Mouse (Mus musculus): ENCODE results near the gene Olfr1233. TPM values are rescaled to one million over a fixed set of nuclear protein-coding genes. Genes with fewer than 3 reads are reported as not detected.

Gene Olfr1233
- polyA plus RNA-seq (2012; rRNA removed) = not detected in 2 replicates

GRCm38 (mm10) chr2:89342298-89342697 lies at the start of gene Olfr1233:
Gene Olfr1233, minus strand, starts transcription at chr2:89342398.

DNA sequence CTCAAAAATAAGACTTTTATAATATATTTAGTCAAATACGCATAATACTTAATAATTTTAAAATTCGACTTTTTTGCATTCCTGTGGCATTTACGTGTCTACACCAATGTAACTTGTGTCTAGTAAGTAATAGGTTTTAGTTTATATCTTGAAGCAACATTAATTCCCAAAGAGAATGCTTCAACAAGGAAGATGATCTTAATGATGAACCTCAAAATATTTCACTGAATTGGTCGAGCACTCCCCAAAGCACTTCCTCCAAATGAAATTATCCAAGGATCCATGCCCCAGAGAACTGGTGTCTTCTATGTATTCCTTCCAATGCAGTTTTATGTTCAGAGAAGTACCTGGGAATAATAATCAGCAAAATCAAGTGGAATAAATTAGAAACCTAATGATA lies 22.6 kb upstream of the Olfr1233 start, which contains the start of gene Olfr1234:
Gene Olfr1234, minus strand, starts transcription at position 101 of the 400 bp plus-strand sequence.

DNA sequence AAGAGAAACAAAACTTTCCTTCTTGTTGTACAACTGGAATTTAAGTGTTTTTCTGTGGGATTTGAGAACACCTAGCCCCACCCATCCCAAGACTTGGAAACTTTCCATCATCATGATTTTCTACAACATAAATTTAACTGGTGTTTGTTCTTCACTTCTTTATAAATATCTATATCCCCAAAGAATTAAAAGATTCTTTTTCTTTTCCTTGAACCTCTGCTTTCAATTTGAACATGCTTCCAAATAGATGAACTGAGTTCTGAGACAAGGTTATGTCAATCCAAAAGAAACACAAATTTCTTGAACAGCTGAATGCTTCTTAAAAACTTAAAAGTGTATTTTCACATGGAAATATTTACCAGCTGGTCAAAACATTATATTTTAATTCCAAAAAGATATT lies 12.6 kb downstream of the Olfr1233 start, which contains the start of gene Olfr1232:
Gene Olfr1232, minus strand, starts transcription at position 101 of the 400 bp plus-strand sequence.

GRCm38 (mm10) chr2:89306974-89307373 lies 35.2 kb downstream of the Olfr1233 start, which contains the start of gene Olfr1231:
Gene Olfr1231, minus strand, starts transcription at chr2:89307074.

GRCm38 (mm10) chr2:89297168-89297567 lies 45.0 kb downstream of the Olfr1233 start, which contains the start of gene Olfr1230:
Gene Olfr1230, minus strand, starts transcription at chr2:89297268.

GRCm38 (mm10) chr2:89287914-89288313 lies 54.3 kb downstream of the Olfr1233 start, which contains the start of gene Olfr1229:
Gene Olfr1229, minus strand, starts transcription at chr2:89288014.

Other genes starting within 250 kb of the Olfr1233 start
- gene Olfr1220, start 235.6 kb downstream of the Olfr1233 start, polyA plus RNA-seq (2012; rRNA removed) = not detected in 2 replicates
- gene Olfr1221, start 225.1 kb downstream of the Olfr1233 start, polyA plus RNA-seq (2012; rRNA removed) = not detected in 2 replicates
- not detected in 2 replicates for gene Olfr1222, start 209.3 kb downstream of the Olfr1233 start, polyA plus RNA-seq (2012; rRNA removed)
- gene Olfr1223, start 190.8 kb downstream of the Olfr1233 start, polyA plus RNA-seq (2012; rRNA removed) = not detected in 2 replicates
- not detected in 2 replicates for gene Olfr1224-ps1, start 178.3 kb downstream of the Olfr1233 start, polyA plus RNA-seq (2012; rRNA removed)
- not detected in 2 replicates for gene Olfr1225, start 167.7 kb downstream of the Olfr1233 start, polyA plus RNA-seq (2012; rRNA removed)
- not detected in 2 replicates for gene Olfr1226, start 142.3 kb downstream of the Olfr1233 start, polyA plus RNA-seq (2012; rRNA removed)
- gene Olfr1228, start 88.3 kb downstream of the Olfr1233 start, polyA plus RNA-seq (2012; rRNA removed) = not detected in 2 replicates
- gene Olfr1229, start 54.4 kb downstream of the Olfr1233 start, polyA plus RNA-seq (2012; rRNA removed) = not detected in 2 replicates
- not detected in 2 replicates for gene Olfr1230, start 45.1 kb downstream of the Olfr1233 start, polyA plus RNA-seq (2012; rRNA removed)
- gene Olfr1231, start 35.3 kb downstream of the Olfr1233 start, polyA plus RNA-seq (2012; rRNA removed) = not detected in 2 replicates
- gene Olfr1232, start 12.7 kb downstream of the Olfr1233 start, polyA plus RNA-seq (2012; rRNA removed) = not detected in 2 replicates
- gene Olfr1234, start 22.5 kb upstream of the Olfr1233 start, polyA plus RNA-seq (2012; rRNA removed) = not detected in 2 replicates
- not detected in 2 replicates for gene Olfr1238, start 67.3 kb upstream of the Olfr1233 start, polyA plus RNA-seq (2012; rRNA removed)
- not detected in 2 replicates for gene Olfr1239, start 78.0 kb upstream of the Olfr1233 start, polyA plus RNA-seq (2012; rRNA removed)
- not detected in 2 replicates for gene Olfr1240, start 100.6 kb upstream of the Olfr1233 start, polyA plus RNA-seq (2012; rRNA removed)
- gene Olfr1241, start 144.7 kb upstream of the Olfr1233 start, polyA plus RNA-seq (2012; rRNA removed) = not detected in 2 replicates
- gene Olfr1242, start 155.9 kb upstream of the Olfr1233 start, polyA plus RNA-seq (2012; rRNA removed) = not detected in 2 replicates
- gene Olfr1243, start 189.1 kb upstream of the Olfr1233 start, polyA plus RNA-seq (2012; rRNA removed) = not detected in 2 replicates
- not detected in 2 replicates for gene Olfr1245, start 236.0 kb upstream of the Olfr1233 start, polyA plus RNA-seq (2012; rRNA removed)